Mouse (Mus musculus): ENCODE results near the gene Trim37. TPM values are rescaled to one million over a fixed set of nuclear protein-coding genes. Genes with fewer than 3 reads are reported as not detected.

Trim37 gene
- polyA plus RNA-seq (2014; fragmentation: Illumina TruSeq; extraction: RNeasy Lipid Tissue Mini Kit (QIAGEN cat#74804); ENCODE audit: low read depth, low replicate concordance): 27.7 TPM

DNA sequence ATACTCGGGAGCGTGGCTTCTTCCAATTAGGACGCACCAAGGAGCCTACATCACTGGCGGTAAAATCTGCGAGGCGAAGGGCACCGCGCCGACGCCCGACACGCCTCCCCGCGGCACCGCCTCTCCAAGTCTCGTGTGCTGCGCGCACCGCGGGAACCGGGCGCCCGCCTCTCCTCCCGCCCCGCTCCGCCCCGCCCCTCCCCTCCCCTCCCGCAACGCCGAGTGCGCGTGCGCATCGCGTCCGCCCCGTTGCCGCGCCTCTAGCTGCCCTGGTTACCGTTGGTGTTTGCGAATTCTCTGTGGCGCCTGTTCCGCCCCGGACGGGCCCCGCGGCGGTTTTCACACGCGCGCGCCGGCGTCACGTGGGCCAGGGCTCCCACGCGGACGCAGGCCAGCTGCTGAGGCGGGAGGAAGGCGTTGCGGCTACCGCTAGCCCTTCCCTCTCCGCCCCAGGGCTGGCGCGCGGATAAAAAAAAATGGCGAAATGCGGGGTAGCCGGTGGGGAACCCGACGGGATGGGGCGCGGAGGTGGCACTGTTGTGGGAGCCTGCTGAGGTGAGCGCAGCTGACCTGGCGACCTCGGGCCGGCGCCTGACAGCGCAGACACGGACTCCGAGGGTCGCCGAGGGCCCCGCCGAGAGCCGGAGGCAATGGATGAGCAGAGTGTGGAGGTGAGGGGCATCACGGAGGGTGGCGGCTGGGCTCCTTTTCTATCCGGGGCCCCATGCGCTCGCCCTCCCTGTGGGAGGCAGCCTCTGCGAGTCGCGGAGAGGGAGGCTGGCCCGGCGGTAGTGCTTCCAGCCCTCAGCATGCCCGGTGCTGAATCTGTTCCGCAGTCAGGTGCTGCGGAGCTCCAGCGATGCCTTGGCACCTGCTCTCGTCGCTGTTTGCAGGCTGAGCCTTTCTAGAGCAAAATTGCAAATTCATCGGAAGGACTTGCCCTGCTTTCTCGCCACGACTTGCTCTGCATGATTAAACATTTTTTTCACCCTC, at the start of gene Trim37:
Trim37 (plus strand) TSS at position 254 of the 993 bp plus-strand sequence.

DNA sequence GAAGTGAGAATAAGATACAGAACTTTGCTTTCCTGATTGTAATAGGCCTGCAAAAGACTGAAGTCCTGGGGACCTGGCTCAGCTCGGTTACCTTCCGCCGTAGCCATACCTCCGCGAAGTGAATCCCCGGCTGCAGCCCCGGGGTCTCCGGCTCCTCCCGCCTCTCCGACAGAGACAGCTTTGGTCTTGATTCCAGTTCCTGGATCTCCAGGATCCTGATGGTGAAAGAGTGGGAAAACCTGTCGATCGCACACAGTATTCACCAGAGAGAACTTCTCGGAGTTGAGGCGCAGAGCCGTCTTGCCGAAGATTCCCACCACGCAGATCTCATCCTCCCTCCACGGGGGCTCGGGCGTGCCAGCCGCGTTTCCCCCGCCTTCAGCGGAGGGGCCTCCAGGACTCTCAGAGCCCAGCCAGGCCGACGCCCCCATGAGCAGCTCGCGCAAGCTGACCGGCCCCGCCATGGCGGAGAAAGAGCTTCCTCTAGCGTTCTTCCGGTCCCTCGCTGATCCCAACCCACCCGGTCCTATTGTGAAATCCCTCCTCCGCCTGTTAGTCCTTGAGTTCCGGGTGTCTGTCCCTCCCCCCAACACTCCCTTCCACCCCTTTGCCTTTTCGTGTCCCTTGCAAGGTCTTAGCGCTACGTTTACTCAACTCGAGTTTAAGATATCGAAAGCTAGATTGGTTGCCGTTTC, 40.4 kb upstream of the Trim37 start, which contains the start of gene Smg8:
Smg8 (minus strand) TSS at position 485 of the 695 bp plus-strand sequence.

DNA sequence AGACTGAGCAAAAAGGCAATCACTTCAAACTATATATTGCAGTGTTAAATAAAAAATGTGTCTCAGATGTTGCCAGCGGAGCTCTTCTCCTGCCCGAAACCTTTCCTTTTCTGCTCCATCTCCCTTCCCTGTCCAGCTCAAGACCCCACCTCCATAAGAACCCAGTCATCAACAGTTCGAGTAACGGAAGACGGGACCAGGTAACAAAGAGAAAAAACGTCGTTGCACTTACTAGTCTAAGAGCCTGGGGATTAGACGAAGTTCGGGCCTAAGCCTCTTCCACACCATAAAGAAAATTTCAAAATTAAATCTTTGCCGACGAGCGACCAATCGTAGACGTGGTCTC, 18.5 kb upstream of the Trim37 start, which contains the start of gene Prr11:
Prr11 (minus strand) TSS at position 300 of the 346 bp plus-strand sequence.

DNA sequence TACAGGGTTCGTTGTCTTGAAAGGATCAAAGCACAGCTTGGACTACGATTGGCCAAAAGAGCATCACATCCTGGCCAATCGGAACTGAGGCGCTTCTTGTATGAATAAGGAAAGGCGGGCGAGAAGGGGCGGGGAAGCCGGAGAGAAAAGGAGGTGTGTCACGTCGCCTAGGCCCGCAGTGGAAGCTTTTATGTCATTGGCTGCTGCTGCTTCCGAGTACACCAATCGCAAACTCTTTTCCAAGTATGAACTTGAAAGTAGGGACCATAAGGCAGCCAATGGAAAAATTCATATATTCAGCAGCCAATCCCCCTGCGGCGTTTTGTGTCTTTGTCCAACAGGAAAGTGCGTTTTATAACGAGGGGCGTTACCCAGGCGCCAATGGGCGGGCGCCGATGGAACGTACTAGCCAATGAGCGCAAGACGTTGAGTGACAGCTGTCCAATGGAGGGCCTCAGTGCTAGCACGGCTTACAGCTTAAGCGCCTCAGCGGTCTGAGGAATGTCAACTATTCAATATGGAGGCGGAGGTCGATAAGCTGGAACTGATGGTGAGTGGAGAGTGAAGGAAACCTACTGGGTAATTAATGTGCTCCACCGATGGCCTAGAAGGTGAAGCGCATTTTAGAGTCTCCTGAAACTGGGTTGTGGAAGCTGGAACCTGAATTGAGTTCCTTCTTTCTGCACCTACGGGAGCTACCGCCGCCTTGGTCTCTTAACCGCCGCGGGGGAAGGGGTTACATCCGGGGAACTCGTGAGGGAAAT, 17.9 kb upstream of the Trim37 start, which contains the start of gene Ska2:
Ska2 (plus strand) TSS at position 480 of the 764 bp plus-strand sequence.

Other genes with a start within 250 kb of the Trim37 start
- gene Ypel2, start 133.4 kb upstream of the Trim37 start, polyA plus RNA-seq (2014; fragmentation: Illumina TruSeq; extraction: RNeasy Lipid Tissue Mini Kit (QIAGEN cat#74804); ENCODE audit: low read depth, low replicate concordance): 38.8 TPM
- 15.5 TPM for gene Gdpd1, start 53.0 kb upstream of the Trim37 start, polyA plus RNA-seq (2014; fragmentation: Illumina TruSeq; extraction: RNeasy Lipid Tissue Mini Kit (QIAGEN cat#74804); ENCODE audit: low read depth, low replicate concordance)
- gene Smg8, start 40.3 kb upstream of the Trim37 start, polyA plus RNA-seq (2014; fragmentation: Illumina TruSeq; extraction: RNeasy Lipid Tissue Mini Kit (QIAGEN cat#74804); ENCODE audit: low read depth, low replicate concordance): 14.1 TPM
- gene Prr11, start 18.4 kb upstream of the Trim37 start, polyA plus RNA-seq (2014; fragmentation: Illumina TruSeq; extraction: RNeasy Lipid Tissue Mini Kit (QIAGEN cat#74804); ENCODE audit: low read depth, low replicate concordance): 5.8 TPM
- gene Ska2, start 17.8 kb upstream of the Trim37 start, polyA plus RNA-seq (2014; fragmentation: Illumina TruSeq; extraction: RNeasy Lipid Tissue Mini Kit (QIAGEN cat#74804); ENCODE audit: low read depth, low replicate concordance): 32.0 TPM
- 68.2 TPM for gene Ppm1e, start 231.9 kb downstream of the Trim37 start, polyA plus RNA-seq (2014; fragmentation: Illumina TruSeq; extraction: RNeasy Lipid Tissue Mini Kit (QIAGEN cat#74804); ENCODE audit: low read depth, low replicate concordance)